Mouse (Mus musculus) heart, adult 18-20 months (tissue): ENCODE measurements at regions not wholly inside any gene's neighbourhood (a gene's known extent, or its start where the extent isn't known, plus 50 kb on each side); places are given as distances from the start of the nearest gene placed in this dataset.

Experiments used
- DNase-seq, 2 experiments: peaks; one replicate each; pipeline ENCODE4 v3.0.0; 2021 to 2022; ENCODE audit warnings: mixed read lengths in 1 of 2

DNA sequence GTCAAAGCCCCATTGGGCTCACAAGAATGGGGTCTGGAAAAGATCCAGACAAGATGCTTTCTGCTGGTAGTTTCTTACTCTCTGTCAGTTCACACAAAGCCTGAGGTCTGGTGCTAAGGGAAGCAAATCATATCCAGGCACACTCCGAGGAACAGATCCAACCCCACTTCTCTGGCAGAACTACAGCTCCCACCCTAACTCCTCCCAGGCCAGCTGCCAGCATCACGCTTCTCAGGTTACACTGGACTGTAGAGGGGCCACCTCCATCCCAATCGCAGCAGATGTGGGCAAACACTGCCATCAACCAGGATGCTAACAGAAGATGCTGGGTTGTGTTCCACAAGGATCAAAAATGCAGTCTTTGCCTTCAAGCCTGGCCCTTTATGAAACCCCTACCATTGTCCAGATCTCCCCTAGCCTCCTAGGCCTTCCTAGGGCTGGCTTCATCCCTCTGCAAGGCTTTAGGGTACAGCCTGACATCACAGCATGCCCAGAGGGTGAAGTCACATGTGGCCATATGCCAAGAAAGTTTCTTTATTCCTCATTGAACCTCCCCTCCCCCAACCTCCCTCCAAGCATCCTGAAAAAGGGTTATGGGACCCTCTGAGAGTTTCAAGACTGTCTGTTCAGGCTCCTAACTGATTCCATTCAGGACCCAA is 99.6 kb upstream of the 2610301B20Rik start:
- DNase-seq = no peak

DNA sequence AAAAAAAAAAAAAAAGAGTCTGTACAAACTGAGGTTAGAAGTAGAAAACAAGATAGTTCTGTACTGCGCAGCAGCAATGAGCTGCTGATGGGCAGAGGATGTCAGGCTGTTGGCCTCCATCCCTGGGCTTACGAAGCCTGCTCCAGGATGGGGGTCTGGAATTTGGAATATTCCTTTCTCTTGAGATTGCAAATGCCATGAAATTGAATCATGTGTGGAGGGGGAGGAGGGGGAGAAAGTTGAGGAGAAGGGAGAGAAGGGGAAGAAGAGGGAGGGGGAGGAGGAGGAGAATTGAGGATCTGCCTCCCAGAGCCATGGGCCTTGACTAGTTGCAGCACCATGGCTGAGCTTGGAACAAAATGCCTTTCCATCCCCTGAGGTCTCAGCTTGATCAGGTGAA is 87.6 kb upstream of the 2610301B20Rik start:
- no peak for DNase-seq

DNA sequence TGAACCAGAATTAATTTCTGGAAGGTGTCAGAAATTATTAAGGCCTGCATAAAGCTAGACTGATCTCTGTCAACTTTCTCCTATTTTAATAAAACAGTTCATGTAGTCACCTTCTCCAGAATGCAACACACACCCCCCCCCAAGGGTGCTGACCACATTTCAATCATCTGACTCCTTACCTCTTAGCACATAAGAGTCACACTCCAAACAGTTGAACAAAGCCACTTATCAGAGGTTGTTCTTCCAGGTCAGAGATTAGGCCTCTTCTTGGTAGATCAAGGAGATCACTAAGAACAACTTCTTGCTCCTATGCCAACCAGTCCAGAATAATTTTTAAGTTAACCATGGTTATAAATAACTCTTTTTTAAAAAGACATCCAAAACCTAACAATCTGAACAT is 86.0 kb upstream of the 2610301B20Rik start:
- DNase-seq = no peak

DNA sequence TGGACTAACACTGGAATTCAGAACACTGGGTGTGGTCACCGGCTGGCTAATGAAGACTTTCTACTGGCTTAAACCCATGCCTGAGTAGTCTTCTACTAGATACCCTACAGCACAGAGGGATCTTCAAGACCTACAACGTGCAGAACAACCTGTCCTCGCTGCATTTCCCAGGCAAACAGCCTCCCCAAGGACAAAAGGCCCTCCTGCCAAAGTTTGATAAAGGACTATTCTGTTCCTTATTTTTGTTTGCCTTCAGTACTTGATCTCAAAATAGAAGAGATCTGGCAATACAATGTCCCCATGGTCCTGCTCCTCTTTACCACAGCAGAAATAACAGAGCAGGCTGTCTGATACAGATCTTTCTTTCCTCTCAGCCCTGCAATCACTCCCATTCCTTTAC is 85.2 kb upstream of the 2610301B20Rik start:
- DNase-seq = peak; percentile 26 to 49

GRCm38 (mm10) chr4:10792628-10793027 is 81.7 kb upstream of the 2610301B20Rik start:
- no peak for DNase-seq

DNA sequence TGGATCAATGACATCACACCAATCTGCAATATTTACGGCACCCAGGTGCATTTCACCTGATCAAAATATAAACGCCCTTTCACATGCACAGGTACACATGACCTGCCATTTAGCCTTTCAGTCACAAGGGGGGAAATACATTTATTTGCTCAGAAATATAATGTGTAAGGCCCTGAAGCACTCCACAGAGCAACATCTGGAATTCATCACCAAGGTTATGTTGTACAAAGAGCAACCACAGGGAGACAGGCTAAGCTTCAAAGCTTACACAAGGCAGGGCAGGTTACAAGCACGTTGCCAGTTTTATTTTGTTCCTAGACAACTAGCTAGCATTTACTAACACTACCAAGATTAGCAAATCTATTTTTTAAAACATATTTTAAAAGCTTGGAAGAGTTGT is 79.8 kb upstream of the 2610301B20Rik start:
- no peak for DNase-seq

DNA sequence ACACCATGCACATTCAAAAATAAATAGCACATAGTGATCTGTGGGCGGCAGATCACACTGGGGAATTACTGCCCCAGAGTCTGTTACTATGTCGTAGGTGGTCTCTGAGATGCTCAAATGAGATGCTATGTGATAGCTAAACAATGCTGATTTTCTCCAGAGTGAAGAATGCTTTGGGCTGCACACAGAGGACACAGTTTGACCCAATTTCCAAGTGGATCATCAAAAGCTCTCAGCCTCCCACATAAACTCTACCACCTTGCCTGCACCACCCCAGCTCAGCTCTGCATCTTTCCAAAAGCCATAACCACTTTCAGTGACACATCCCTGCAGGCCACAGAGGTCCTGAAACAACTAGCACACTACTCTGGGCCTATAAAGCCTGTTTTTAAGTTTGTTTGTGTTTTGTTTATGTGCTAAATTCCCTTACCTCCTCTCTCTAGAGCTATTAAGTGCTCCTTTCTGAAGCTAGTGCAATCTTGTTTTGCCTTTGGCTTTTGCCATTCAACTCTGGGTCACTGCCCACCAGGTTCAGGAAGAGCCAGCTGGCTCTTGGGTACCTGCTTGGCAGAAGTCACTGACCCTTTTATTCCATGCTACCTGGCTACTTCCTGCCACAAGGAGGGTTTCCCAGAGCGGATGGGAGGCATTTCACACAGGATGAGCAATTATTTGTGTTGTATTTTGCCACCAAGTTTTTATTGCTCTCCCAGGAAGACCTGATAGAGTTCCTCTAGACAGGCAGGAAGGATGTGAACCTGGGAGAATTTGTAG is 73.3 kb upstream of the 2610301B20Rik start:
- no peak for DNase-seq

DNA sequence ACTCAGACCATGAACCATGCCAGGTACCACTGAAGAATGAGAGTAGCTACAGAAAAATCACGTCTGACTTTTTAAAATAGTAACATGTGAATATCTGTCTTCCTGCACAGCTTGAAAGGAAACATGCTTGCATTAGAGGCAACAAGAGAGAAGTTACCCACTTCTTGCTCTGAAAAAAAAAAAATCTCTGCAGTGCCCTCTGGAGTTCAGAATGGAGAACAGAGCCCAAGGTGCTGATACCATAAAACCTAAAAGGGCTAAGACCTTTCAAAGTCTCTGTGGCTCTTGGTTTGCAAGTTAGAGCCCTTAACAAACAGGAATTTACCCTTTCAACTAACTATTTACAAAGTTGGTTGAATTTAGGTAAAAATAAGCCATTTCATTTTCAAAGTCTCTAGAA is 69.6 kb upstream of the 2610301B20Rik start:
- DNase-seq = peak in 1 of 2 experiments; percentile 5

- no peak for DNase-seq
Measured at GRCm38 (mm10) chr4:10807260-10807659, 67.0 kb upstream of the 2610301B20Rik start.

GRCm38 (mm10) chr4:10812931-10813330 is 61.4 kb upstream of the 2610301B20Rik start:
- no peak for DNase-seq
